Mouse (Mus musculus) hindbrain, embryonic 15.5 days (tissue): ENCODE measurements around the gene Nxpe4. TPM values are rescaled to one million over a fixed set of nuclear protein-coding genes. Genes with fewer than 3 reads are reported as not detected.

Experiments used
- ATAC-seq: fragments of 200-750 bp; cut with Nextera tagmentation; 2 replicates; pipeline ENCODE4 v1.8.0; 2017; ENCODE audit warnings: low read depth, moderate number of reproducible peaks, moderate TSS enrichment; ENCODE audit not compliant: low FRiP score
- H3K27ac ChIP-seq: fragments of 300-500 bp; sonication (generic); replicated peaks from 2 replicates; pipeline ENCODE4 v1.5.1; 2015; ENCODE audit warnings: mild to moderate bottlenecking, inconsistent platforms
- H3K27me3 ChIP-seq: fragments of 300-500 bp; sonication (generic); 2 replicates; pipeline ENCODE4 v1.6.1; 2015; ENCODE audit warnings: control low read depth, inconsistent platforms
- H3K36me3 ChIP-seq: fragments of 300-500 bp; sonication (generic); 2 replicates; pipeline ENCODE4 v1.6.1; 2015; ENCODE audit warnings: control low read depth, inconsistent platforms
- H3K4me1 ChIP-seq: fragments of 300-500 bp; sonication (generic); replicated peaks from 2 replicates; pipeline ENCODE4 v1.6.1; 2015; ENCODE audit warnings: control low read depth, inconsistent platforms
- H3K4me2 ChIP-seq: fragments of 300-500 bp; sonication (generic); 2 replicates; pipeline ENCODE4 v1.6.1; 2015; ENCODE audit warnings: moderate library complexity, mild to moderate bottlenecking, inconsistent platforms
- H3K4me3 ChIP-seq: fragments of 300-500 bp; sonication (generic); 2 replicates; pipeline ENCODE4 v1.5.1; 2015; ENCODE audit warnings: mild to moderate bottlenecking, inconsistent platforms
- H3K9ac ChIP-seq: fragments of 300-500 bp; sonication (generic); 2 replicates; pipeline ENCODE4 v1.6.1; 2015; ENCODE audit warnings: inconsistent platforms
- H3K9me3 ChIP-seq: fragments of 300-500 bp; sonication (generic); 2 replicates; pipeline ENCODE4 v1.6.1; 2016; ENCODE audit warnings: control low read depth, inconsistent platforms
- WGBS: fragments of 180-500 bp; shearing (Covaris S2); methylation state at CpG from one replicate; pipeline ENCODE4 v1.1.7; 2015; 5-methylcytosine and 5-hydroxymethylcytosine counted together
- polyA plus RNA-seq: library from polyadenylated mRNA; unstranded; fragments of >200 nt; fragmentation: Nextera tagmentation; extraction: Ambion mirVana; gene quantifications from 2 replicates; pipeline ENCODE4 v1.2.1, GENCODE M21; 2015

Nxpe4 gene
- polyA plus RNA-seq, 1 experiment from 2014 or later, result 8.7 TPM

GRCm38 (mm10) chr9:48421029-48421428, 259.2 kb downstream of the Nxpe4 start:
- ATAC-seq, result no peak
- no peak overlapping the region for H3K9ac ChIP-seq
- H3K4me2 ChIP-seq, result no peak overlapping the region
- no peak overlapping the region for H3K4me3 ChIP-seq
- H3K9me3 ChIP-seq, result no peaks in the 10 kb centered on the region
- H3K36me3 ChIP-seq, result no peaks in the 10 kb centered on the region
- no peaks in the 10 kb centered on the region for H3K27me3 ChIP-seq
- 91% methylated on average over 2 of the region's 2 CpGs for WGBS
- no peaks in the 10 kb centered on the region for H3K4me1 ChIP-seq
- H3K27ac ChIP-seq, result no peak overlapping the region

- no peak overlapping the region for H3K9ac ChIP-seq
- WGBS, result 84% methylated on average over 2 of the region's 2 CpGs
These were observed 259.7 kb downstream of the Nxpe4 start for GRCm38 (mm10) chr9:48421561-48421960.

GRCm38 (mm10) chr9:48422382-48422781, 260.6 kb downstream of the Nxpe4 start:
- ATAC-seq, result no peak
- Histone ChIP-seq H3K27me3 (no peaks in the 10 kb centered on the region), H3K4me3 (no peak overlapping the region), H3K27ac (no peak overlapping the region), H3K4me1 (no peaks in the 10 kb centered on the region), H3K4me2 (no peak overlapping the region), H3K9me3 (no peaks in the 10 kb centered on the region), H3K9ac (no peak overlapping the region), H3K36me3 (no peaks in the 10 kb centered on the region)
- WGBS, result 88% methylated on average over 8 of the region's 8 CpGs

More at GRCm38 (mm10) chr9:48421561-48421960, 259.7 kb downstream of the Nxpe4 start:
- no peak overlapping the region for H3K27ac ChIP-seq
- H3K4me3 ChIP-seq, result no peak overlapping the region
- no peaks in the 10 kb centered on the region for H3K36me3 ChIP-seq
- no peaks in the 10 kb centered on the region for H3K4me1 ChIP-seq
- no peaks in the 10 kb centered on the region for H3K9me3 ChIP-seq
- no peaks in the 10 kb centered on the region for H3K27me3 ChIP-seq
- H3K4me2 ChIP-seq, result no peak overlapping the region
- no peak for ATAC-seq

GRCm38 (mm10) chr9:48423256-48423655, 261.4 kb downstream of the Nxpe4 start:
- 58% methylated on average over 1 of the region's 1 CpGs for whole genome bisulfite sequencing
- H3K4me3 ChIP-seq, result no peak overlapping the region
- H3K27ac ChIP-seq, result no peak overlapping the region
- H3K27me3 ChIP-seq, result no peaks in the 10 kb centered on the region
- no peaks in the 10 kb centered on the region for H3K9me3 ChIP-seq
- no peak overlapping the region for H3K9ac ChIP-seq
- no peaks in the 10 kb centered on the region for H3K4me1 ChIP-seq
- no peak overlapping the region for H3K4me2 ChIP-seq
- no peaks in the 10 kb centered on the region for H3K36me3 ChIP-seq
- no peak for ATAC-seq

GRCm38 (mm10) chr9:48427176-48427575, 265.4 kb downstream of the Nxpe4 start:
- Histone ChIP-seq H3K4me3 (no peak overlapping the region), H3K4me1 (no peaks in the 10 kb centered on the region), H3K9me3 (no peaks in the 10 kb centered on the region), H3K27ac (no peak overlapping the region), H3K9ac (no peak overlapping the region), H3K4me2 (no peak overlapping the region), H3K36me3 (no peaks in the 10 kb centered on the region), H3K27me3 (no peaks in the 10 kb centered on the region; the same call in 1 of the 2 replicates)
- WGBS, result 85% methylated on average over 7 of the region's 7 CpGs
- no peak for ATAC-seq

- H3K27me3 ChIP-seq, result no peaks in the 10 kb centered on the region; the same call in 1 of the 2 replicates
- ATAC-seq, result no peak
- no peaks in the 10 kb centered on the region for H3K9me3 ChIP-seq
- WGBS, result 85% methylated on average over 8 of the region's 8 CpGs
- no peak overlapping the region for H3K4me3 ChIP-seq
- no peaks in the 10 kb centered on the region for H3K36me3 ChIP-seq
- no peak overlapping the region for H3K4me2 ChIP-seq
- no peaks in the 10 kb centered on the region for H3K4me1 ChIP-seq
- no peak overlapping the region for H3K27ac ChIP-seq
- no peak overlapping the region for H3K9ac ChIP-seq
These were observed 270.6 kb downstream of the Nxpe4 start for GRCm38 (mm10) chr9:48432449-48432848.

GRCm38 (mm10) chr9:48443873-48444272, 282.1 kb downstream of the Nxpe4 start:
- ATAC-seq, result no peak
- WGBS, result 89% methylated on average over 1 of the region's 1 CpGs
- H3K36me3 ChIP-seq, result no peaks in the 10 kb centered on the region
- no peak overlapping the region for H3K4me2 ChIP-seq
- H3K9me3 ChIP-seq, result no peaks in the 10 kb centered on the region
- no peak overlapping the region for H3K4me3 ChIP-seq
- no peaks in the 10 kb centered on the region for H3K27me3 ChIP-seq
- H3K27ac ChIP-seq, result no peak overlapping the region
- H3K4me1 ChIP-seq, result no peaks in the 10 kb centered on the region
- H3K9ac ChIP-seq, result no peak overlapping the region

GRCm38 (mm10) chr9:48444821-48445220, 283.0 kb downstream of the Nxpe4 start:
- Histone ChIP-seq H3K27ac (no peak overlapping the region), H3K27me3 (no peaks in the 10 kb centered on the region), H3K9ac (no peak overlapping the region), H3K4me2 (no peak overlapping the region), H3K9me3 (no peaks in the 10 kb centered on the region), H3K4me3 (no peak overlapping the region), H3K4me1 (no peaks in the 10 kb centered on the region), H3K36me3 (no peaks in the 10 kb centered on the region)
- 81% methylated on average over 2 of the region's 2 CpGs for WGBS
- no peak for ATAC-seq

GRCm38 (mm10) chr9:48447783-48448209, 286.0 kb downstream of the Nxpe4 start:
- no peak overlapping the region for H3K27ac ChIP-seq
- H3K9ac ChIP-seq, result no peak overlapping the region
- no peaks in the 10 kb centered on the region for H3K27me3 ChIP-seq
- H3K4me1 ChIP-seq, result no peaks in the 10 kb centered on the region
- no peak for ATAC-seq
- H3K36me3 ChIP-seq, result no peaks in the 10 kb centered on the region
- no peaks in the 10 kb centered on the region for H3K9me3 ChIP-seq
- H3K4me2 ChIP-seq, result no peak overlapping the region
- WGBS, result 43% methylated on average over 5 of the region's 5 CpGs
- no peak overlapping the region for H3K4me3 ChIP-seq

Other genes with a start within 250 kb of the Nxpe4 start
- 0.27 and 0.58 TPM in 2 replicates for gene Nxpe2, start 191.4 kb downstream of the Nxpe4 start, polyA plus RNA-seq